Mouse (Mus musculus): ENCODE data around the gene Thra.

DNA sequence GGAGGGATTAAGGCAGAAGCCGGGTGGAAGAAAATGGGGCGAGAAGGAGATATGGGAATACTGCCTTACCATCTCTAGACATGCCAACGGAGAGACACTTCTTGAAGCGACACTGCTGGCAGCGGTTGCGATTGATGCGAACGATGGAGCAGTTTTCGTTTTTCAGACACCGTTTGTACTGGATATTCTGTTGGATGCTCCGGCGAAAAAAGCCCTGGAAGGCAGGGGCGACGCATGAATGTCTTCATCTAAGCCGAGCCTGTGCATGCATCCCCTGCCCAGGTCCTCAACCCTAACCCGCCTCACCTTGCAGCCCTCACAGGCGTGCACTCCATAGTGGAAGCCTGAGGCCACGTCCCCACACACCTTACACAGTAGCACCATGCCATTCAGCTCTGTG is 30.7 kb downstream of the Thra start:
- TF ChIP-seq CTCF (IDR thresholded peaks at IDR 0.05; ENCODE audit: low read depth, low read length) (no peak), POLR2AphosphoS5 (IDR thresholded peaks at IDR 0.05; ENCODE audit: insufficient replicate concordance, low read depth, low read length) (no peak)

All from G1E (cell line).